Mouse (Mus musculus): ENCODE measurements around the gene Slc11a2. TPM values are rescaled to one million over a fixed set of nuclear protein-coding genes. Genes with fewer than 3 reads are reported as not detected.
"Not testable (repeated sequence)": the region's sequence is repeated elsewhere in the genome, so short reads cannot be mapped to it uniquely, and the experiment has no call there.

Gene Slc11a2
- polyA plus RNA-seq, 1 experiment from 2014 or later: 24.6 TPM

DNA sequence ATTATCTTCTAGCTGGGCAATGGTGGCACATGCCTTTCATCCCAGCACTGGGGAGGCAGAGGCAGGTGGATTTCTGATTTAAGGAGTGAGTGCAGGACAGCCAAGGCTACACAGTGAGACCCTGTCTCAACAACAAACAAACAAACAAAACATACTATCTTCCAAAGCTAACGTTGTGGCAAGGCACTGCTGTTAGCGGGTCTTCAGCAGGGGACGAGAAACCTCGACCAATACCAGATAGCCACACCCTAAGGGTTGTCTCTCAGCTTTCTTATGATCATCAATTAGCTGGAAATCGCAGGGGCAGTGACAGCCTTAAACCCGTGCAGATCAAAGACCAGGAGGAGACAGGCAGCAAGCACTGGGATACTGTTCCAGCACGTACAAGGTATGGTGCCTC is 60.6 kb downstream of the Slc11a2 start, which contains the start of gene Higd1c:
Gene Higd1c, plus strand, starts transcription at position 301 of the 400 bp plus-strand sequence.
- Histone ChIP-seq H3K9me3 (replicated peaks) (peaks cover 6% of the 10 kb centered on the region), H3K4me2 (replicated peaks) (no peak within 1 kb of the TSS), H3K4me1 (no peaks in the 10 kb centered on the region), H3K4me3 (no peak within 1 kb of the TSS), H3K27me3 (no peaks in the 10 kb centered on the region), H3K9ac (no peak within 1 kb of the TSS), H3K27ac (no peak within 1 kb of the TSS), H3K36me3 (no peaks in the 10 kb centered on the region)
- WGBS: 73% methylated on average over 7 of the region's 7 CpGs
- no peak for ATAC-seq (ENCODE audit: low FRiP score)

- Histone ChIP-seq H3K27ac (no peak overlapping the region), H3K4me3 (no peak overlapping the region), H3K9ac (no peak overlapping the region), H3K4me2 (replicated peaks) (no peak overlapping the region), H3K36me3 (no peaks in the 10 kb centered on the region), H3K9me3 (replicated peaks) (no peaks in the 10 kb centered on the region), H3K4me1 (no peaks in the 10 kb centered on the region), H3K27me3 (no peaks in the 10 kb centered on the region)
- no peak for ATAC-seq (ENCODE audit: low FRiP score)
- WGBS: 85% methylated on average over 5 of the region's 5 CpGs
Measured at GRCm38 (mm10) chr15:100355876-100356275, 69.0 kb downstream of the Slc11a2 start.

DNA sequence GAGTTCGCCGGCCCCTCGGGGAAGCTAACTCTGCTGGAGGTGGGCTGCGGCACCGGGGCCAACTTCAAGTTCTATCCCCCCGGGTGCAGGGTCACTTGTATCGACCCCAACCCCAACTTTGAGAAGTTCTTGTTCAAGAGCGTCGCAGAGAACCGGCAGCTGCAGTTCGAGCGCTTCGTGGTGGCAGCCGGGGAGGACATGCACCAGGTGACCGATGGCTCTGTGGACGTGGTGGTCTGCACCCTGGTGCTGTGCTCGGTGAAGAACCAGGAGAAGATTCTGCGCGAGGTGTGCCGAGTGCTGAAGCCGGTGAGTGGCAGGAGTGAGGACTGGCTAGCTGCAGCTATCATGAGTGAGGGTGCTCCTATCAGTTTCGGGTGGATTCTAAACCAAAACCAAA is 71.5 kb downstream of the Slc11a2 start:
- 84% methylated on average over 12 of the region's 22 CpGs for WGBS
- H3K4me2 ChIP-seq (replicated peaks); H3K9ac ChIP-seq; H3K9me3 ChIP-seq (replicated peaks); H3K36me3 ChIP-seq; H3K4me3 ChIP-seq; ATAC-seq (ENCODE audit: low FRiP score); H3K27ac ChIP-seq; H3K4me1 ChIP-seq; H3K27me3 ChIP-seq: not testable (repeated sequence)

GRCm38 (mm10) chr15:100352711-100353250 is 72.1 kb downstream of the Slc11a2 start, which contains the start of the genes Methig1 and Mettl7a2:
Gene Methig1 (plus strand): TSS chr15:100353149.
Gene Mettl7a2 (plus strand): TSS chr15:100353200.
- Histone ChIP-seq H3K9me3 (replicated peaks) (no peaks in the 10 kb centered on the region), H3K4me3 (no peak within 1 kb of the TSS), H3K27ac (no peak within 1 kb of the TSS), H3K27me3 (no peaks in the 10 kb centered on the region), H3K4me1 (no peaks in the 10 kb centered on the region), H3K9ac (no peak within 1 kb of the TSS), H3K4me2 (replicated peaks) (no peak within 1 kb of the TSS), H3K36me3 (no peaks in the 10 kb centered on the region)
- no peak for ATAC-seq (ENCODE audit: low FRiP score)
- 74% methylated on average over 10 of the region's 10 CpGs for WGBS

GRCm38 (mm10) chr15:100351501-100352060 is 73.3 kb downstream of the Slc11a2 start:
- Histone ChIP-seq H3K27ac (no peak overlapping the region), H3K4me1 (0 out of 2 replicates have a peak, but pooled peaks cover 3% of the 10 kb centered on the region), H3K4me3 (no peak overlapping the region), H3K9me3 (replicated peaks) (no peaks in the 10 kb centered on the region), H3K9ac (no peak overlapping the region), H3K36me3 (no peaks in the 10 kb centered on the region), H3K4me2 (replicated peaks) (no peak overlapping the region), H3K27me3 (no peaks in the 10 kb centered on the region)
- no peak for ATAC-seq (ENCODE audit: low FRiP score)
- WGBS: 79% methylated on average over 6 of the region's 6 CpGs

- Histone ChIP-seq H3K4me2 (replicated peaks) (no peak overlapping the region), H3K27me3 (no peaks in the 10 kb centered on the region), H3K36me3 (no peaks in the 10 kb centered on the region), H3K9me3 (replicated peaks) (no peaks in the 10 kb centered on the region), H3K4me3 (no peak overlapping the region), H3K9ac (no peak overlapping the region), H3K27ac (no peak overlapping the region), H3K4me1 (0 out of 2 replicates have a peak, but pooled peaks cover 3% of the 10 kb centered on the region)
- 55% methylated on average over 2 of the region's 2 CpGs for WGBS
- ATAC-seq (ENCODE audit: low FRiP score): no peak
Measured at GRCm38 (mm10) chr15:100349496-100349895, 75.4 kb downstream of the Slc11a2 start.

GRCm38 (mm10) chr15:100346761-100347160 is 78.1 kb downstream of the Slc11a2 start:
- no peak overlapping the region for H3K27ac ChIP-seq
- H3K4me1 ChIP-seq: 0 out of 2 replicates have a peak, but pooled peaks cover 3% of the 10 kb centered on the region
- ATAC-seq (ENCODE audit: low FRiP score): no peak
- no peaks in the 10 kb centered on the region for H3K27me3 ChIP-seq
- H3K9ac ChIP-seq: no peak overlapping the region
- WGBS: 77% methylated on average over 14 of the region's 14 CpGs
- no peak overlapping the region for H3K4me2 ChIP-seq (replicated peaks)
- no peaks in the 10 kb centered on the region for H3K36me3 ChIP-seq
- no peaks in the 10 kb centered on the region for H3K9me3 ChIP-seq (replicated peaks)
- no peak overlapping the region for H3K4me3 ChIP-seq

- Histone ChIP-seq H3K36me3 (no peaks in the 10 kb centered on the region), H3K9ac (no peak overlapping the region), H3K27me3 (no peaks in the 10 kb centered on the region), H3K9me3 (replicated peaks) (no peaks in the 10 kb centered on the region), H3K27ac (no peak overlapping the region), H3K4me3 (no peak overlapping the region), H3K4me1 (0 out of 2 replicates have a peak, but pooled peaks cover 3% of the 10 kb centered on the region), H3K4me2 (replicated peaks) (no peak overlapping the region)
- ATAC-seq (ENCODE audit: low FRiP score): no peak
Measured at GRCm38 (mm10) chr15:100345484-100345883, 79.4 kb downstream of the Slc11a2 start.

DNA sequence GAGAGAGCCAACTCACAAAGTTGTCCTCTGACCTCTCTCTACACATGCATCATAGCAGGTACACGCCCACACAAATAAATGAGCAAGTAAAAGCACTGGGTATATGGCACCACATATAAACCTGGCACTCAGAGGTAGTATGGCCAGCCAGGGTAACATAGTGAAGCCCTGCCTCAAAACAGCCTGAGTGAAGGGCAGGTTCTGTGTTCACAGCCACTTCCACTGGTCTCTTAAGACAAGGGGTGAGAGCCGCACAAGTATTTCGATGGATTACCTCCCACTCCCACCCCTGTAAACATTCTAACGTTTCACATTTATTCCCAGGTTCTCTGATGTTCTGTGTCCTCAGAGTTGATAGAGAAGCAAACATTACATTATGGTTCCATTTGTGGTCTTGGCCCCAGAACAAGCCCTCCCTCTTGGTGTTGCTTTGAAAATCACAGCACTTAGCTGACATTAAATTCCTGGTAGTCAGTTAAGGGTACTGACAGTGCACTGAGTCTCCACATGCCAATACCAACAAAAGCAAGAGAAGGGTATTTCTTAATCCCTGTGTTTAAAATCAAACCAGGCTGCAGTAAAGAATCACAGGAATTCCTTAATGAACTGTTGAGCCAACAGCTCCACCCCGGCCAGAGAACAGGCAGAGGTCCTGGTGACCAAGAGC is 83.4 kb downstream of the Slc11a2 start:
- not testable (repeated sequence) for ATAC-seq (ENCODE audit: low FRiP score)

More for the DNA sequence above, 83.4 kb downstream of the Slc11a2 start:
- not testable (repeated sequence) for H3K27me3 ChIP-seq; H3K4me1 ChIP-seq; H3K36me3 ChIP-seq; H3K4me2 ChIP-seq (replicated peaks); H3K9ac ChIP-seq; H3K4me3 ChIP-seq; H3K9me3 ChIP-seq (replicated peaks); H3K27ac ChIP-seq
- 67% methylated on average over 4 of the region's 5 CpGs for WGBS

Other genes with a start within 250 kb of the Slc11a2 start
- gene Atf1, start 197.3 kb downstream of the Slc11a2 start, polyA plus RNA-seq (2016; fragmentation: Nextera tagmentation; extraction: Ambion mirVana): 29.0 and 31.1 TPM in 2 replicates
- gene Tmprss12, start 144.2 kb downstream of the Slc11a2 start, polyA plus RNA-seq (2016; fragmentation: Nextera tagmentation; extraction: Ambion mirVana): not detected in 2 replicates
- 3.9 and 4.8 TPM in 2 replicates for gene Mettl7a1, start 120.9 kb downstream of the Slc11a2 start, polyA plus RNA-seq (2016; fragmentation: Nextera tagmentation; extraction: Ambion mirVana)
- 0.17 and 0.22 TPM in 2 replicates for gene Mettl7a3, start 90.1 kb downstream of the Slc11a2 start, polyA plus RNA-seq (2016; fragmentation: Nextera tagmentation; extraction: Ambion mirVana)
- 0.16 TPM in 1 of 2 replicates, not detected in the other for gene Methig1, start 71.9 kb downstream of the Slc11a2 start, polyA plus RNA-seq (2016; fragmentation: Nextera tagmentation; extraction: Ambion mirVana)
- not detected in 2 replicates for gene Mettl7a2, start 71.9 kb downstream of the Slc11a2 start, polyA plus RNA-seq (2016; fragmentation: Nextera tagmentation; extraction: Ambion mirVana)
- not detected in 2 replicates for gene Higd1c, start 60.5 kb downstream of the Slc11a2 start, polyA plus RNA-seq (2016; fragmentation: Nextera tagmentation; extraction: Ambion mirVana)
- 0.12 TPM in 1 of 2 replicates, not detected in the other for gene Gm5475, start 2.9 kb downstream of the Slc11a2 start, polyA plus RNA-seq (2016; fragmentation: Nextera tagmentation; extraction: Ambion mirVana)
- 43.6 and 45.8 TPM in 2 replicates for gene Letmd1, start 44.0 kb upstream of the Slc11a2 start, polyA plus RNA-seq (2016; fragmentation: Nextera tagmentation; extraction: Ambion mirVana)
- gene Csrnp2, start 70.4 kb upstream of the Slc11a2 start, polyA plus RNA-seq (2016; fragmentation: Nextera tagmentation; extraction: Ambion mirVana): 41.4 and 43.0 TPM in 2 replicates
- gene Tfcp2, start 126.9 kb upstream of the Slc11a2 start, polyA plus RNA-seq (2016; fragmentation: Nextera tagmentation; extraction: Ambion mirVana): 42.9 and 50.8 TPM in 2 replicates
- 28.9 and 38.6 TPM in 2 replicates for gene Pou6f1, start 174.9 kb upstream of the Slc11a2 start, polyA plus RNA-seq (2016; fragmentation: Nextera tagmentation; extraction: Ambion mirVana)
- 168 and 176 TPM in 2 replicates for gene Dazap2, start 190.3 kb upstream of the Slc11a2 start, polyA plus RNA-seq (2016; fragmentation: Nextera tagmentation; extraction: Ambion mirVana)
- 5.0 and 5.6 TPM in 2 replicates for gene Smagp, start 211.9 kb upstream of the Slc11a2 start, polyA plus RNA-seq (2016; fragmentation: Nextera tagmentation; extraction: Ambion mirVana)
- 3.0 and 3.4 TPM in 2 replicates for gene Bin2, start 244.5 kb upstream of the Slc11a2 start, polyA plus RNA-seq (2016; fragmentation: Nextera tagmentation; extraction: Ambion mirVana)